Mouse (Mus musculus) lung, postnatal 36 days (tissue): ENCODE measurements around the gene Pgf.

ENCODE experiments used
- DNase-seq: peaks from one replicate; pipeline ENCODE4 v3.0.0; 2022; ENCODE audit warnings: mixed read lengths

Pgf gene

GRCm38 (mm10) chr12:85177740-85178239 is at the start of gene Pgf:
Pgf (minus strand) TSS chr12:85177790.
- DNase-seq: no peak

- DNase-seq: no peak
Measured at GRCm38 (mm10) chr12:85227227-85227626, 49.6 kb upstream of the Pgf start.

- DNase-seq: no peak
Measured at GRCm38 (mm10) chr12:85219905-85220290, 42.3 kb upstream of the Pgf start.

- DNase-seq: peak; percentile 99
Measured at GRCm38 (mm10) chr12:85219236-85219904, 41.8 kb upstream of the Pgf start, which contains the start of gene Eif2b2. Eif2b2 (plus strand) TSS chr12:85219481.

- no peak for DNase-seq
Measured at GRCm38 (mm10) chr12:85217733-85218310, 40.2 kb upstream of the Pgf start.

- no peak for DNase-seq
Measured at GRCm38 (mm10) chr12:85215031-85215430, 37.4 kb upstream of the Pgf start.

GRCm38 (mm10) chr12:85208687-85209199 is 31.2 kb upstream of the Pgf start:
- DNase-seq: no peak

GRCm38 (mm10) chr12:85205425-85205824 is 27.8 kb upstream of the Pgf start:
- DNase-seq: no peak

- no peak for DNase-seq
Measured at GRCm38 (mm10) chr12:85204105-85204504, 26.5 kb upstream of the Pgf start.

- DNase-seq: no peak
Measured at GRCm38 (mm10) chr12:85203699-85204098, 26.1 kb upstream of the Pgf start.

GRCm38 (mm10) chr12:85202191-85202590 is 24.6 kb upstream of the Pgf start:
- no peak for DNase-seq

- no peak for DNase-seq
Measured at GRCm38 (mm10) chr12:85201830-85202147, 24.2 kb upstream of the Pgf start.

- peak; percentile 73 for DNase-seq
Measured at GRCm38 (mm10) chr12:85200929-85201829, 23.6 kb upstream of the Pgf start.

GRCm38 (mm10) chr12:85199954-85200353 is 22.4 kb upstream of the Pgf start:
- no peak for DNase-seq

- no peak for DNase-seq
Measured at GRCm38 (mm10) chr12:85197936-85198335, 20.3 kb upstream of the Pgf start.

GRCm38 (mm10) chr12:85197371-85197770 is 19.8 kb upstream of the Pgf start:
- no peak for DNase-seq

GRCm38 (mm10) chr12:85196191-85196590 is 18.6 kb upstream of the Pgf start:
- no peak for DNase-seq

GRCm38 (mm10) chr12:85195086-85195485 is 17.5 kb upstream of the Pgf start:
- no peak for DNase-seq

- DNase-seq: peak; percentile 78
Measured at GRCm38 (mm10) chr12:85194623-85195018, 17.0 kb upstream of the Pgf start.

GRCm38 (mm10) chr12:85193923-85194622 is 16.5 kb upstream of the Pgf start:
- no peak for DNase-seq

GRCm38 (mm10) chr12:85193146-85193545 is 15.6 kb upstream of the Pgf start:
- no peak for DNase-seq

GRCm38 (mm10) chr12:85192461-85193108 is 15.0 kb upstream of the Pgf start:
- DNase-seq: peak; percentile 51
